Mouse (Mus musculus): ENCODE data around the gene Ttc16. TPM values are rescaled to one million over a fixed set of nuclear protein-coding genes. Genes with fewer than 3 reads are reported as not detected.
A peak's percentile ranks its signal among the peaks of the same experiment; 100 is the strongest.

Ttc16 gene
- polyA plus RNA-seq, 1 experiment from 2014 or later: 0.32 TPM

DNA sequence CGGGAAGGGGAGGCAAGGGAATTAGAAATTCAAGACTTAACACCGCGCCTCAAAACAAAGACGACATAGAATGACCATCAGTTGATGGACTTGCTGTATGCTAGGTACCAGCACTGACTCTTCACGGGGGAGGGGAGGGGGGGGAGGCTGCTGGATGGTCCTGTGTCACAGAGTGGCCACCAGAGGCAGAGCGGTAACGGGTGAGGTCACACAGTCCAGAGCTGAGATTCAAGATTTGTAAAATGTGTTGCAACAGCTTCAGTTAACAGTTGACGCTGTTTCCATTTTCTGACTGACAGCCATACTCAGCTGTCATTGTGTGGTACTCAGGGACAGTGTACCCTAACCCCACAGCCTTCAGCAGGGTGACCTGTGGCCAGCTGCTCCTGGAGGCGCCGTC lies 23.3 kb downstream of the Ttc16 start:
- H3K4me3 ChIP-seq: 0 out of 2 replicates have a peak overlapping the region, but pooled peaks have one; percentile 46
- 66% methylated on average over 10 of the region's 10 CpGs for WGBS
- H3K4me1 ChIP-seq: peaks cover 29% of the 10 kb centered on the region
- H3K27me3 ChIP-seq (ENCODE audit: poor library complexity, severe bottlenecking): peaks cover 18% of the 10 kb centered on the region
- no peak overlapping the region for H3K27ac ChIP-seq
- H3K36me3 ChIP-seq (replicated peaks): peaks cover 63% of the 10 kb centered on the region
- DNase-seq (ENCODE audit: extremely low spot score, low spot score): no peak
- H3K9me3 ChIP-seq: no peaks in the 10 kb centered on the region

DNA sequence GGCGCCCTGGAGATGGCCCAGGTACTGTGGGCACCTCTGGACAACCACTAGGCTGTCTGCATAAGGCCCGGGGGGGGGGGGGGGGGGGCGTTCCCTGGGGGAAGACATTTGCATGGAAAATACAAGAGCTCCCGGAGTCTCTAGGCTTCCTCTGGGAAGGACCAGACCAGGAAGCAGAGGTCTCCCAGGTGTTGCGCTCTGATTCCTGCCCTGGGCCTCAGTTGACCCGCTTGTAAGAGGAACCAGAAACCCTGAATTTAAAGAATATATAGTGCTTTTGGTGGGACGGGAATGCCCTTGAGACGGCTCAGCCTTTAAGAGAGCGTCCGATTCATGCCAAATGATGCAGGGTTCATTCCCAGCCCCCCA lies 23.8 kb downstream of the Ttc16 start:
- peak overlapping the region; percentile 70 for H3K27ac ChIP-seq
- WGBS: 23% methylated on average over 9 of the region's 10 CpGs
- H3K4me3 ChIP-seq: peak overlapping the region; percentile 46
- peaks cover 18% of the 10 kb centered on the region for H3K27me3 ChIP-seq (ENCODE audit: poor library complexity, severe bottlenecking)
- H3K4me1 ChIP-seq: peaks cover 26% of the 10 kb centered on the region
- no peak for DNase-seq (ENCODE audit: extremely low spot score, low spot score)
- H3K9me3 ChIP-seq: no peaks in the 10 kb centered on the region
- H3K36me3 ChIP-seq (replicated peaks): peaks cover 68% of the 10 kb centered on the region

DNA sequence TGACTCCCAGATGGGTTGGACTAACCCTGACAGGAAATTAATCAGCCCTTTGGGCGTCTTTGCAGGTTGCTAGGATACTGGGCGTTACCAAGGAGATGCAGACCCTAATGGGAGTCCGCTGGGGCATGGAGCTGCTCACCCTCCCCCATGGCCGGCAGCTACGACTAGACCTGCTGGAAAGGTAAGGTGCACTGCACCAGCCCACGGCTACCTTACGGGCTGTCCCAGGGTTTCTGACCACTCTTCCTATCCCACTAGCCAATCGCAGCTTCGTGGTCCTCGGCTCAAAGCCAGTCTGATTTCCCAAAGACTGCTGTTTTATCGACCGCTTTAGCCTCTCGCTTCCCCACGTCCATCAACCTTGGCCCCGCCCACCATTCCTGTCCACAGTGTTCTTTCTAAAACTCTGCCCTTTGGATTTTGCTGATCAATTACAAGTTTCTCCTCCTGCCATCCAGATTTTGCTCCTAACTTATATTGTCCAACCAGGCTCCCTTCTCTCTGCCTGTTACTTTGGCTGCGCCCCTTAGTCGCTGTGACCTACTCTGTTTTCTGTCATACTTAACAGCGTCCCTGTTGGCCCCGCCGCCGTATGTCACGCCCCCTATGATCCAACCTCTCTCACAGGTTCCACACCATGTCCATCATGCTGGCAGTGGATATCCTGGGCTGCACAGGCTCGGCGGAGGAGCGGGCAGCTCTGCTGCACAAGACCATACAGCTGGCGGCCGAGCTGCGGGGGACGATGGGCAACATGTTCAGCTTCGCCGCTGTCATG lies 24.4 kb downstream of the Ttc16 start:
- DNase-seq (ENCODE audit: extremely low spot score, low spot score): peak; percentile 86
- Histone ChIP-seq H3K27me3 (ENCODE audit: poor library complexity, severe bottlenecking) (peaks cover 18% of the 10 kb centered on the region), H3K4me1 (peaks cover 25% of the 10 kb centered on the region), H3K27ac (peak overlapping the region; percentile 70), H3K4me3 (peak overlapping the region; percentile 46), H3K36me3 (replicated peaks) (peaks cover 74% of the 10 kb centered on the region), H3K9me3 (no peaks in the 10 kb centered on the region)
- 4% methylated on average over 31 of the region's 31 CpGs for WGBS

DNA sequence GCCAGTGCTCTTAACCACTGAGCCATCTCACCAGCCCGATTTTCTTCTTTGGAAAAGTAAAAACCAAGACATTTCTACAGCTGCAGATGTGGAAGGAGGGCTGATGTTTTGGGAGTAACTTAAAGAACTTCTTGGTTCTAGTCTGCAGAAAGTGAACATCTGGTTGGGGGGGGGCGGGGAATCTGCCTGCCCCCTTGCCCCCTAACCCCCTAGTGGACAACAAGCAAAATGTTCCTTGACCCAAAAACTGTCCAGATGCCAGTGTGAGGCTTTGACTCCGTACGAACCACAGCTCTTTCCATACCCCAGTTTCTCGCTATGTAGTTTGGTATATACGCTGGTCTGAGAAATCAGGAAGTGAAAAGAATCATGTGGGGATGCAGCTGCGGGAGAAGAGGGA lies 25.2 kb downstream of the Ttc16 start:
- peaks cover 25% of the 10 kb centered on the region for H3K4me1 ChIP-seq
- peaks cover 82% of the 10 kb centered on the region for H3K36me3 ChIP-seq (replicated peaks)
- H3K27ac ChIP-seq: no peak overlapping the region
- peak overlapping the region; percentile 46 for H3K4me3 ChIP-seq
- DNase-seq (ENCODE audit: extremely low spot score, low spot score): no peak
- H3K9me3 ChIP-seq: no peaks in the 10 kb centered on the region
- peaks cover 18% of the 10 kb centered on the region for H3K27me3 ChIP-seq (ENCODE audit: poor library complexity, severe bottlenecking)
- WGBS: 79% methylated on average over 7 of the region's 7 CpGs

DNA sequence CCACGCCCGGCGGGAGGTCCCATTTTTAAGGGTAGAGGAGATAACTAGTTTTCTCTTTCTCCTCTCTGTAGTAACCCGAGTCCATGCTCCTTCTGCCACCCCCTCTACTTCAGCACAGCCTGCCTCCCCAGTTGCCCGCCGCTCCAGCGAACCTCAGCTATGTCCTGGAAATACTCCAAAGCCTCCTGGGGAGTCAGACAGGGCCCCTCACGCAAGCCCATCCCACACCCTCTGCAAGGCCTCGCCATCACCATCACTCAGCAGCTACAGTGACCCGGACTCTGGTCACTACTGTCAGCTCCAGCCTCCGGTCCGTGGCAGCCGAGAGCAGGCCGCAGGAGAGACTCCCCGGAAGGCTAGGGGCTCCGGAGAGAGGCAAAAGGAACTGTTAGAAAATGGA lies 26.4 kb downstream of the Ttc16 start:
- Histone ChIP-seq H3K4me3 (no peak overlapping the region), H3K27me3 (ENCODE audit: poor library complexity, severe bottlenecking) (peaks cover 18% of the 10 kb centered on the region), H3K36me3 (replicated peaks) (peaks cover 82% of the 10 kb centered on the region), H3K4me1 (peaks cover 26% of the 10 kb centered on the region), H3K9me3 (no peaks in the 10 kb centered on the region), H3K27ac (no peak overlapping the region)
- no peak for DNase-seq (ENCODE audit: extremely low spot score, low spot score)
- WGBS: 93% methylated on average over 15 of the region's 16 CpGs

DNA sequence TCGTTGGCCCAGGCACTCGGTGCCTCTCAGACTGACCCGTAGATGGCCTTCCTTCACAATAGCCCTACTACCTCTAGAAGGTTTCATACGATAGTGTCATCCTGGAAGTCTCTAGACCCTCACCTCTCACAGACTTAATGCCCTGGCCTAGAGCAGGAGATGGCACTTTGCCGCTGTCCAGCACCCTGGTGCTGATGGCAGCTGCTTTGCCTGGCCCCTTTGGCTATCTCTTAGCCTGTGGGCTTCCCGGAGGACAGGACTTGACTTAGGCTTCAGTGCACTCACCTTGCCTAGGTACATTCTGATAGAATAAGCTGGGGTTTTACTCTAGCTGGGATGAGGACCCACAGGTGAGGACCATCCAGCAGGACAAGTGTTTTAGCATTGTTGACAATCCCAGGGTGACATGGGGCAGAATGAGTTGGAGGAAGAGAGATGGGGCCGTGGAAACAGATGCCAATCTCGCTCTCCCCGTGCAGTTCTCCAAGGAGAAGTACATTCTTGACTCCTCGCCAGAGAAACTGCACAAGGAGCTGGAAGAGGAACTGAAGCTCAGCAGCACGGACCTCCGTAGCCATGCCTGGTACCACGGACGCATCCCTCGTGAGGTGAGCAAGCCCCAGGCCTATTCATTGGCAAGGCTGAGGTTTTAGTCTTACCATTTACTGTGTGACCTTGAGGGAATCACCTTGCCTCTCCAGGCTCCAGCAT lies 31.0 kb downstream of the Ttc16 start:
- H3K4me1 ChIP-seq: peaks cover 35% of the 10 kb centered on the region
- H3K36me3 ChIP-seq (replicated peaks): peaks cover 55% of the 10 kb centered on the region
- H3K27ac ChIP-seq: no peak overlapping the region
- H3K27me3 ChIP-seq (ENCODE audit: poor library complexity, severe bottlenecking): peaks cover 44% of the 10 kb centered on the region
- no peak for DNase-seq (ENCODE audit: extremely low spot score, low spot score)
- no peaks in the 10 kb centered on the region for H3K9me3 ChIP-seq
- H3K4me3 ChIP-seq: no peak overlapping the region
- WGBS: 81% methylated on average over 15 of the region's 15 CpGs

DNA sequence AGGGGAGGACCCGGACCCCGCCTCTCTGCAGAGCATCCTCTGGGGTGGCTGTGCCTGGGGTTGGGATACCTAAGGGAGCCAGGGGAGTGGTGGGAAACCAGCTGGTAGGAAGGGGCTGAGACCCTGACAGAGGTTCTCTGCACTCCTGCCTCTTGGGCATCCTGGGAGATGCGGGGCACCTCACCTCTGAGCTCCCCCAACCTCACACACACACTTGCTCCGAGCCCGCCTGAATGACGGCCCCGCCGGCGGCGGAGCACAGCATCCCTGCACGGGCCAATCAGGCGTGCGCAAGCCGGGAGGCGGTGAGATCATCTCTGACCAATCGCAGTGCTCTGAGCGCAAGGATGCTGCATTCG lies 33.3 kb downstream of the Ttc16 start:
- peak overlapping the region; percentile 85 for H3K27ac ChIP-seq

DNA sequence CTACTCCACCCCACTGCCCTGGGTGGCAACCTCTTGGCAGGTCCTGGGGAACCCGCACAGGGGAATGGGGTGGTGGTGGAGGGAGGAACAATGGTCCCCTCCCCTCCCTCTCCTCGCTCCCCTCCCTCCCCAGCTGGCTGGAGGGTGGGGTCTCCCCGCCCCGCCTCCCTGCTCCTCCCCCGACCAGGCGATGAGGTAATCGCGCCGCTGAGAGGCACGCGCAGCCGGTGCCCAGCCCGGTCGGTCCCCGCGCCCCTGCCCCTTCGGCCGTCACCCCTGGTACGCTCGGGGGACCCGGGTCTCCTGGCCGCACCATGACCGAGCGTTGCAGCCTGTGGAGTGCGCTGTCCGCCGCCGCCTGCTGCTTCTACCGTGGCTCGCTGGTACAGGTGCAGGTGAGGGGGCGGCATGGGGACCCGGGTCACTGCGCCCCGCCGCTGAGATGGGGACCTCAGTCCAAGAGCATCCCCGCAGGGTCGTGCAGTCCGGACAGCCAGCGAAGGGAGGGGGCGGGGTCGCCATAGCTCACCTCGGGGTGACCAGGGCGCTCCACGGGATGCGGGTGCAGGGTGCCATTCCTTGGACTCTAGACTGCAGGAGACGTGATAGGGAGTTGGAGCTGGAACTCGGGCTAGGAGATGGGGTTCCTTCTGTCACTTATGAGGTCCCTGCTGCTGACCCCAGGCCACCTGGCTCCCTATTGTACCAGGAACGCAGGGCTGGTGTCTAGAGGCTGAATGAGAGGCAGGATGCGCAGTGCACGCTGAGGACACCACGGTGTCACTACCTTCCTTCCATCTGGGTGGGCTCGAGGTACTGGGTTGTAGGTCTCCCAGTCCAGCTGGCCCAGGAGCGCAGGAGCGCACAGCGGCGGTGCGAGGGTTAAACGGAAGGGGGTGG lies 33.9 kb downstream of the Ttc16 start:
- peaks cover 31% of the 10 kb centered on the region for H3K36me3 ChIP-seq (replicated peaks)
- WGBS: 2% methylated on average over 55 of the region's 58 CpGs
- peaks cover 46% of the 10 kb centered on the region for H3K4me1 ChIP-seq

More for the DNA sequence above, 33.3 kb downstream of the Ttc16 start:
- Histone ChIP-seq H3K36me3 (replicated peaks) (peaks cover 38% of the 10 kb centered on the region), H3K4me3 (peak overlapping the region; percentile 70), H3K9me3 (no peaks in the 10 kb centered on the region), H3K4me1 (peaks cover 41% of the 10 kb centered on the region), H3K27me3 (ENCODE audit: poor library complexity, severe bottlenecking) (peaks cover 51% of the 10 kb centered on the region)
- 5% methylated on average over 18 of the region's 18 CpGs for WGBS
- peak; percentile 86 for DNase-seq (ENCODE audit: extremely low spot score, low spot score)

DNA sequence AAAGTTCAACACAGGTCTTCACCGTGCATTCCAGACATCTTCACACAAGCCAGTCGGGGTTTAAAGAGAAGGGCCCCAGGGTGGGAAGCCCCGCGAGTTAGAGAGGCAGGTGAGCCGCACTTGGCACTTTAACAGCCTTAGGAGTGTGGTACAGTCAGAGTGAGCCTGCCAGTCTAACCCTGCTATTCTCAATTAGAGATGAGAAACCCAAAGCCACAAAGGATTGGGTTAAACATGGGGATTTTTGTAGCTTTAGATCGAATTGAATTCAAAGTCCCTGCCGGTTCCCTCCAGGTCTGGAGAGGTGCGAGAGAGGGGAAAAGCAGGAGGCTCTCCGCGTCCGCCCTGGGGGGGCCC lies 34.5 kb downstream of the Ttc16 start, which contains the start of gene 6330409D20Rik:
TSS of gene 6330409D20Rik (minus strand) at position 101 of the 357 bp plus-strand sequence.
- Histone ChIP-seq H3K4me1 (peaks cover 50% of the 10 kb centered on the region), H3K27ac (peak within 1 kb of the TSS; percentile 85), H3K9me3 (no peaks in the 10 kb centered on the region), H3K27me3 (ENCODE audit: poor library complexity, severe bottlenecking) (peaks cover 51% of the 10 kb centered on the region), H3K36me3 (replicated peaks) (peaks cover 25% of the 10 kb centered on the region), H3K4me3 (peak within 1 kb of the TSS; percentile 70)
- DNase-seq (ENCODE audit: extremely low spot score, low spot score): no peak
- 6% methylated on average over 11 of the region's 11 CpGs for WGBS

More for the DNA sequence above, 33.9 kb downstream of the Ttc16 start:
- Histone ChIP-seq H3K27me3 (ENCODE audit: poor library complexity, severe bottlenecking) (peaks cover 51% of the 10 kb centered on the region), H3K27ac (peak overlapping the region; percentile 85), H3K4me3 (peak overlapping the region; percentile 70), H3K9me3 (no peaks in the 10 kb centered on the region)
- DNase-seq (ENCODE audit: extremely low spot score, low spot score): peak; percentile 68

DNA sequence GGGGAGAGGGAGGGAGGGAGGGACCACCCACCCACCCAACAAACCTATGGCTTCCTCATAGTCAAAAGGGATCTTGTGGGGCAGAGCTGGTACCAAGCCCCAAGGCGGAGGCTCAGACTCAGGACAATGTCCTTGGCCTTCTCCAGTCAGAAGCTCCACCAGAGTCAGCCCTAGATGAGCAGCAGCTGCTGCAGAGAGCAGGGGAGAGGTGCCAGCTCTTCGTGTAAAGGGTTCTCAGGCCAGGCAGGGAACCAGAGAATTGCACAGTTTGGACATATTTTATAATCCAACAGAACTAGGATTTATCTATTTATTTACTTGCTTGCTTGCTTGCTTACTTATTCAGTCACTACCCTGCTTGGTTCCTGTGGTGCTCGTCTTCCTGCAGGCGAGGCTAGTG lies 36.1 kb downstream of the Ttc16 start:
- peaks cover 59% of the 10 kb centered on the region for H3K4me1 ChIP-seq
- no peak for DNase-seq (ENCODE audit: extremely low spot score, low spot score)

DNA sequence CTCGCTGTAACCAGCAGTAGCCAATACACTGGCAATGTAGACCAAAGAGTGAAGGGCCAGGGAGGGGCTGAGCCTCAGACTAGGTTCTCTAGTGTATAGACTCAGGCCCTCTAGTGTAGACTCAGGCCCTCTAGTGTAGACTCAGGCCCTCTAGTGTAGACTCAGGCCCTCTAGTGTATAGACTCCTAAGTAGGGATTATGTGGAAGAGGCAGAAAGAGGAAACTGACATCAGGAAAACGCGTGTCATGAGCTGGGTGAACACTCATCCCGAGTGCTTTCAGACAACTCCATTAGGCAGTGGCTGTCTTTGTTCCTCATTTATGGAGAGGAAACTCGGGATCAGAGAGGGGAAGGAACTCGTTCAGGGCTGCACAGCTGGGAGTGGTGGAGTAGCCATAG lies 38.4 kb downstream of the Ttc16 start:
- WGBS: 50% methylated on average over 6 of the region's 6 CpGs
- 0 out of 2 replicates have a peak overlapping the region, but pooled peaks have one; percentile 16 for H3K27ac ChIP-seq
- peaks cover 32% of the 10 kb centered on the region for H3K27me3 ChIP-seq (ENCODE audit: poor library complexity, severe bottlenecking)
- peaks cover 3% of the 10 kb centered on the region; the same call in 1 of the 2 replicates for H3K36me3 ChIP-seq (replicated peaks)
- no peak overlapping the region for H3K4me3 ChIP-seq
- peaks cover 61% of the 10 kb centered on the region for H3K4me1 ChIP-seq
- H3K9me3 ChIP-seq: no peaks in the 10 kb centered on the region
- DNase-seq (ENCODE audit: extremely low spot score, low spot score): no peak

More for the DNA sequence above, 36.1 kb downstream of the Ttc16 start:
- Histone ChIP-seq H3K4me3 (no peak overlapping the region), H3K27me3 (ENCODE audit: poor library complexity, severe bottlenecking) (peaks cover 51% of the 10 kb centered on the region), H3K27ac (no peak overlapping the region), H3K9me3 (no peaks in the 10 kb centered on the region), H3K36me3 (replicated peaks) (peaks cover 9% of the 10 kb centered on the region; the same call in 1 of the 2 replicates)
- 79% methylated on average over 4 of the region's 4 CpGs for WGBS

DNA sequence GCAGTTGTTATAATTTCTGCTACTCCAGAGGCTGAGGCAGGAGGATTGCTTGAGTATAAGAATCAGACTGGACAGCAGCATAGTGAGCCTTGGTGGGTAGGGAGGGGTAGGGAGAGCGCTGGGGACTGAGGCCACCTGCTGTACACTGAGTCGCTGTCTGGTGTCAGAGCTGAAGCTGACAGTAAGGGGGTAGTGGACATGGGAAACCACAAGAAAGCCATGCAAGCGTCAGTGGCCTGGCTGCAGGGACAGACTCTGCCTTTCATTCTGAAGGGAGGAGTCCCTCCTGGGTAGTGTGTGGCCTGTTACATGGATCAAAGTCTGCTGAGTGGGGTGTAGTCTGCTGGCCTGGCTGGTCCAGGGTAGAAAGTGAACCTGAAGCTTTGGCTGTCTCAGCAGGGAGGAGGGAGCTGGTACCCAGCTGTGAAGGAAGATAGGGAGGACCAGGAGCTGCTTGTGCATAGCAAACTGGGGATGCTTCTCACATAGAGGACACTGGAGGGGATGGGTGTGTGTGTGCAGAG lies 39.1 kb downstream of the Ttc16 start:
- no peak overlapping the region for H3K4me3 ChIP-seq
- WGBS: 53% methylated on average over 3 of the region's 3 CpGs

More for the DNA sequence above, 39.1 kb downstream of the Ttc16 start:
- Histone ChIP-seq H3K27me3 (ENCODE audit: poor library complexity, severe bottlenecking) (peaks cover 26% of the 10 kb centered on the region), H3K4me1 (peaks cover 61% of the 10 kb centered on the region), H3K9me3 (no peaks in the 10 kb centered on the region), H3K36me3 (replicated peaks) (peaks cover 3% of the 10 kb centered on the region; the same call in 1 of the 2 replicates), H3K27ac (0 out of 2 replicates have a peak overlapping the region, but pooled peaks have one; percentile 16)
- DNase-seq (ENCODE audit: extremely low spot score, low spot score): no peak
